Mouse (Mus musculus): ENCODE results near the gene Zfp974. TPM values are rescaled to one million over a fixed set of nuclear protein-coding genes. Genes with fewer than 3 reads are reported as not detected.

Gene Zfp974
- 8.7 and 9.0 TPM in 2 replicates for polyA plus RNA-seq (2015; fragmentation: Nextera tagmentation; extraction: Ambion mirVana)

GRCm38 (mm10) chr7:27928818-27929695 lies at the start of gene Zfp974:
Gene Zfp974, minus strand, starts transcription at chr7:27929460.

Other genes with a start within 250 kb of the Zfp974 start
- 4.0 and 4.9 TPM in 2 replicates for gene Zfp607b, start 240.1 kb downstream of the Zfp974 start, polyA plus RNA-seq (2015; fragmentation: Nextera tagmentation; extraction: Ambion mirVana)
- gene Zfp60, start 198.1 kb downstream of the Zfp974 start, polyA plus RNA-seq (2015; fragmentation: Nextera tagmentation; extraction: Ambion mirVana): 18.6 and 19.1 TPM in 2 replicates
- 1.7 and 1.9 TPM in 2 replicates for gene Zfp626, start 122.3 kb downstream of the Zfp974 start, polyA plus RNA-seq (2015; fragmentation: Nextera tagmentation; extraction: Ambion mirVana)
- 4.9 and 5.5 TPM in 2 replicates for gene Zfp59, start 90.9 kb downstream of the Zfp974 start, polyA plus RNA-seq (2015; fragmentation: Nextera tagmentation; extraction: Ambion mirVana)
- gene Zfp607a, start 71.9 kb downstream of the Zfp974 start, polyA plus RNA-seq (2015; fragmentation: Nextera tagmentation; extraction: Ambion mirVana): 2.8 and 3.5 TPM in 2 replicates
- gene Zfp780b, start 49.7 kb upstream of the Zfp974 start, polyA plus RNA-seq (2015; fragmentation: Nextera tagmentation; extraction: Ambion mirVana): 10.1 and 10.6 TPM in 2 replicates
- gene Zfp850, start 84.7 kb upstream of the Zfp974 start, polyA plus RNA-seq (2015; fragmentation: Nextera tagmentation; extraction: Ambion mirVana): 1.2 and 1.9 TPM in 2 replicates
- 147 and 202 TPM in 2 replicates for gene Psmc4, start 120.6 kb upstream of the Zfp974 start, polyA plus RNA-seq (2015; fragmentation: Nextera tagmentation; extraction: Ambion mirVana)
- 0.19 and 1.4 TPM in 2 replicates for gene Fcgbp, start 141.8 kb upstream of the Zfp974 start, polyA plus RNA-seq (2015; fragmentation: Nextera tagmentation; extraction: Ambion mirVana)
- gene 9530053A07Rik, start 200.0 kb upstream of the Zfp974 start, polyA plus RNA-seq (2015; fragmentation: Nextera tagmentation; extraction: Ambion mirVana): 0.02 TPM in 1 of 2 replicates, not detected in the other
- 48.1 and 65.3 TPM in 2 replicates for gene Fbl, start 240.2 kb upstream of the Zfp974 start, polyA plus RNA-seq (2015; fragmentation: Nextera tagmentation; extraction: Ambion mirVana)

All from adrenal gland, postnatal 0 days (tissue).